Mouse (Mus musculus) cerebellum, adult 18-20 months (tissue): ENCODE measurements at regions not wholly inside any gene's neighbourhood (a gene's known extent, or its start where the extent isn't known, plus 50 kb on each side); places are given as distances from the start of the nearest gene placed in this dataset.

Source experiments
- DNase-seq, 2 experiments: peaks; one replicate each; pipeline ENCODE4 v3.0.0; 2021

DNA sequence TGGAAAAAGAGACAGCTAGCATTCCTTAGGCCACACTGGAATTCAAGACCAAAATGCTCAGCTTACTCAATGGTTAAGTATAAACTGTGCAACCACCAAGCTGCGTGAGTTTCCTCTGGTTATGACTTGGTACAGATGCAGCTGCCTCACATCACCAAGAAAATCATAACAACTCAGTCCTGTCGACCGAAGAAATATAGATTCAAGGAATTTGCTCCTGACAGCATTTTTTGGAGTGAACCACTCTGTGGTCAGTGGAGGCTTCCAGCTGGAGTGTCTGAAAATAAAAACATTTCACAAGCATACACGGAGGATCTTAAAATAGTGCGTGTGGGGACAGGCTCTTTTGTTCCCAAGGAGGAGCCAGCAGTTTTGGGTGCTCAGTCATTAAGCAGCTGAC, 253.8 kb downstream of the Bckdhb start:
- DNase-seq, result peak; percentile 7 to 31

DNA sequence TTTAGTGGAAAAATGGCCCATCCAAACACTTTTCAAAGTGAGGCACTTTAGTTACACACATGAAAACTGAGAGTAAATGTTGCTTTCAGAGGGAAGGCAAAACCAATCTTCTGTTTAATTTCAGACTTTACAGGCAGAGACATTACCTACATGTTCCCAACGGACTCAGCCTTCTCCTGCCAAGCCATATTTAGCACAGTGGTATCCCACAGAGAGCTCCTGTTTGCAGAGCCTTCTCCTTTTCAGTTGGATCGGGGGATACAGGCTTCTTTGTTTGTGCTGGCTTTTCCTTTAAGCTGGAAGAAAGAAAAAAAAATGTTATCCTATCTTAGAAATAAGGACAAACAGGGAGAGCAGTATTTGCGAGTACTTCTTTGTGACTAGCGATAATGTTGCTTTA, 254.3 kb downstream of the Bckdhb start:
- DNase-seq, result peak; percentile 50 to 67

DNA sequence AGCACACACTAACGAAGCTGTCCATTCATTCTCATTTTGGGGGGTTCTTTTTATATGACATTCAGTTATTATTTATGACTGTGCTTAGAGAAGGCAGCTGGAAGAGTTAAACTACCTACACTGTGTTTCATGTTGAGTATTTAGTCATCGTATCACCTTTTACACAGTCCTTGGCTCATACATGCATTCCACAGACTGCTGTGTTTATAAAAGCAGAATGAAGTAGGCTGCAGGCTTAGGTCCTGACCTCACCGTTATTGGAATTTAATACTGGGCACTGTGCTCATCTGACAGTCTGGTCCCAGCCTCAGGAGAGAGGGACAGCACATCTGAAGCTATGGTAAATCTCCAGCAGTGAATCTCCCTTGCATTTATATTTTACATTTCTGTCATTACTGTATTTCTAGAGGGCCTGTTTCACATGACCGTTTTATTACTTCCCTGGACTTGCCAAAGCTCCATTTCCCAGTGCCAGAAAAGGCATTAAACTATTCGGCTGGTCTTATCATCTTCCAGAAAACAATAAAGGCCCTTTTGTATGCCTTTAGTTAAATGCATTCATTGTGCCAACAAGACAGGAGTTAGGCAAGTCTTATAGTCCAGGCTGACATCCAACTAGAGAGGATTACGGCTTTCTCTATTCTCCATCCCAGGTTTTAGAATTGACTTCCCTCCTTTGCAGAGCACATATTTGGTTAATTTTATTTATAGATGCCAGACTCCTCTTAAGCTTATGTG, 258.9 kb downstream of the Bckdhb start:
- DNase-seq, result no peak

DNA sequence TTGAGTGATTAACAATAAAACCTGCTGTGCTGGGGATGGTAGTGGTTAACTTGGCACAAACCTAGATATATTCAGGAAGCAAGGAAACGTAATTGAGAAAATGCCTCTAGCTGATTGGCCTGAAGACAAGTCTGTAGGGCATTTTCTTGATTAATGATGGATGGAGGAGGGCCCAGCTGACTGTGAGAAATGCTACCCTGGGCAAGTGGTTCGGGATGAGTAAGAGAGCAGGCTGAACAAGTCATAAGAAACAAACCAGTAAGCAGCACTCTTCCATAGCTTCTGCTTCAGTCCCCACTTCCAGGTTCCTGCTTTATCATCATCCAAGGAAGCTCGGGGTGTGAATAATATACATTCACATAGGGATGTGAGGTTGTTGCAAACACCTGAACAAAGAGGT, 262.6 kb downstream of the Bckdhb start:
- DNase-seq, result no peak

GRCm38 (mm10) chr9:84193405-84193804, 268.5 kb downstream of the Bckdhb start:
- no peak for DNase-seq

DNA sequence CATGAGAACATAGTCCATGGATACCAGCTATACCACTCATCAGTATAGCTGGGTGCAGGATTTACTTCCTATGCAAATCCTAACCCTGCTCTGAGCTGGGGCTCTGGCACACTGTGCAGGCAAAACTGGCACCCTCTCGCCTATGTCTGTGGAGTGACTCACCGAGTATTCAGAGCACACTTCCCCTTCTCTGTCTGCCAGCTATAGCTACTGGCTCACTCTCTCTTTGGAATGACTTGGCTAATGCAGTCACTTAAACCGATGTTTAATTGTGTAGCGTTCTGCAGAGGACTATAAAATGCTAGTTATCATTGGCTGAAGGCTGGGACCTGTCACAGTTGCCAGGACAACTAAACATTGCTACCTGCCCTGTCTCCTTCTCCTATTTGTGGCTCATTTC, 269.8 kb downstream of the Bckdhb start:
- DNase-seq, result peak in 1 of 2 experiments; percentile 13

- DNase-seq, result no peak
Measured at GRCm38 (mm10) chr9:84195338-84195737, 270.4 kb downstream of the Bckdhb start.

- no peak for DNase-seq
Measured at GRCm38 (mm10) chr9:84200208-84200607, 275.3 kb downstream of the Bckdhb start.

DNA sequence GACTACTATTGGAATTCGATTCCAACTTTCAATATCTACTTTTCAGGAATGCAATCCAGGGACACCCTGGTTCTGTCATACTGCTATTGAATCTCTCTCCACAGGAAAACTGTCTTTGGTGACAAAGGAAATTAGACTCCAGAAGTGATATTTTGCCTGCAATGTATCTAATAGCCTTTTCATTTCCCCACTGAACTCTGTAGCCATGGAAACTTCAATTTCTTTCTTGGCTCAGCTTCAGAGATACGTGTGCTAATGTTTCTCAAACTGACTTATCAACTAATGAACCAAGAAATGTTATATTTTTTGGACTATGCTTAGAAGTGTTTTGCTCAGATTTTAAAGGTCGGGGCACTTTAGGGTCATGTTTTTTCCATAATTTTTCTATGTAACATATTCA, 279.1 kb downstream of the Bckdhb start:
- no peak for DNase-seq

DNA sequence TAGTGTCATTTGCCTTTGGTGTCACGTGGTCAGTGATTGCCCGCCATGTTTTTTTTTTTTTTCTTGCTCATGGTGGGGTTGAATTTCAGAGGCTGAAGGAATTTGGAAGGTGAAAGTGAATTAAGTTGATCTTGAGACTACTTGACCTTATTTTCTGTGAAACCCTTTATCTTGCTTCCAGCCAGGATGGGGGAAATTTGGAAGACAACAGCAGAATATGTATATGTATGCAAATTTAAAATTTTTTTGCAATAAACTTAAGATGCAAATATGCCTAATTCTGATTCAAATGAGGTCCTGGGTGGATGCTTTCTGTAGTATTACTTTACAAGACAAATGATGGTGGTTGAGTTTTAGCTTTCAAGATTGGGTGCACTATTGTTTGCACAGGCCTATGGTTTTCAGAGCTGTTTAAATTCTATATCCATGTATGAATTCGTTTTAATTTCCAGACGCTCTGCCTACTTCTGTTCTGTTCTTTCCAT, 315.6 kb downstream of the Bckdhb start:
- no peak for DNase-seq

GRCm38 (mm10) chr9:84249765-84250164, 324.8 kb downstream of the Bckdhb start:
- DNase-seq, result no peak

DNA sequence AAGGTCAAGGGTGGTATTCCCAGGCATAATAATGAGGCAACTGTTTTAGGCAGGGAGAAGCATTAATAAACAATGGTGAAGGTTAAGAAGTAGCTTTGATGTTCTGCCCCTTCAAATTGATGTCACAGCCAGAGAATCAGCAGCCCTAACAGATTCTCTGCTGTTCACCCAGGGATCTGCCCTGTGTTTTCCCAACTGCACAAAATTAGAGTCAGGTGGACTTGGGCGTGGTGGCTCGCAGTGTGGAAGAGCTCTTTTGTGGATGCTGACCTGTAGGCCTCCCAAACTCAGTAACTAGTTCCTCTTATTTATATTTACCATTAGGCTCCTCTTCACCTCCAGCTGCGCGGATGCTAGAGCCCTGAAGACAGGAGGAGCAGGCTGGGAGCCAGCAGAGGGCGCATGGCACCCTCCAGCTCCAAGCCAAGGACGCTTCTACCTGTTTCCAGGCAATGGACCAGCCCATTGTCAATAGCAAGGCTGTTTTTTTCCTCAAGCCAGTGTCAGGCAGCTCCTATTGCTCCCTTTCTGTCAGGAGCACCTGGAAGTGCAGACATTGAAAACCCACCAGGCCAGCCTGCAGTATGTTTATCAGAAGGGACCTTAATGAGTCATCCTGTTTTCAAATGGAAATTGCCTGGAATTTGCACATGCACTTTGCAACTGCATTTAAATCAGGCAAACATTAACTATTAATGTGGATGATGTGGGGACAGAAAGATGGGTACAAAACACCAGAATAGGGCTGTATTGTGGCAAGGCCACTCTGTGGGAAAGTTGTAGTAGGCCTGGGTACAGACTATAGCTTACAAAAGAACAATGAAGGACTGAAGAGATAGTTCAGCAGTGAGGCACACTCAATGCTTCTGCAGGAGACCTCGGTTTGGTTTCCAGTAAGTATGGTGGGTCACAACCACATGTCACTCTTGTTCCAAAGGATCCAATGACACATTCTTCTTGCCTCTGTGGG, 328.4 kb downstream of the Bckdhb start:
- peak; percentile 14 to 16 for DNase-seq

DNA sequence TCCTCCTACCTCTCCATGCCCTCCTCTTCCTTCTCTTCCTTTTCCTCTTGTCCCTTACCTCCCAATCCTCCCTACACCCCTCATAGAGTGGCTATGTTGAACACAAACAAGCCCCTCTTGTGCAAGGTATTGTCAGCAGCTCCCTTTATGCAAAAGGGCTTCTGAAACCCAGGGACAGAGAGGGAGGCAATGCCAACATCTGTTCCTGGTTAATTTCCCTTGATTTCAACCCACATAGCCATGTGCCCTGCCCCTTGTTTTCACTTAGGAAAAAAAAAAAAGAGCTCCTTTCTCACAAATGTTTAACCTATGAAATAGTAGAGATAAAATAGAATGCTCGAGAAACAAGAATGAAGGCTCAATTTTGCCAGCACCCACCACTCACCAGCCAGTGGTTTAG, 333.5 kb downstream of the Bckdhb start:
- no peak for DNase-seq

DNA sequence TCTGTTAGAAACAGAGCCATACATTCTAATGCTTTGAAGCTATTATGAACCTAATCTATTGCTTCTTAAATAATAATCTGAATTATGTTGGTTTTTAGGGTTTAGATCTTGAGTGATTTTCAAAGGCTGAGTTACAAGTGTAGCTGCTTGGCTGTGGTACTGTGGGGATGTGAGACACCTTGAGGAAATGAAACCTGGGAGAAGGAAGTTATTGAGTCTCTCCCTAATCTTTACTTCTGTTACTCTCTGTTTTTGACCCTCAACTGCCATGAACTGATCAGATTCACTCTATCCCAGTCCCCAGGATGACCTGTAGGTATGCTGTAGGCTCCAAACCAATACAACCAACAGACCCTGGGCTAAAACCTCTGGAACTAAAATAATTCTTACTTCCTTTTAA, 334.8 kb downstream of the Bckdhb start:
- DNase-seq, result no peak

- DNase-seq, result peak in 1 of 2 experiments; percentile 1
Measured at GRCm38 (mm10) chr9:84262151-84262550, 337.2 kb downstream of the Bckdhb start.

- no peak for DNase-seq
Measured at GRCm38 (mm10) chr9:84266974-84267373, 342.0 kb downstream of the Bckdhb start.

- no peak for DNase-seq
Measured at GRCm38 (mm10) chr9:84274608-84275007, 349.7 kb downstream of the Bckdhb start.

GRCm38 (mm10) chr9:84278295-84278694, 353.4 kb downstream of the Bckdhb start:
- no peak for DNase-seq

DNA sequence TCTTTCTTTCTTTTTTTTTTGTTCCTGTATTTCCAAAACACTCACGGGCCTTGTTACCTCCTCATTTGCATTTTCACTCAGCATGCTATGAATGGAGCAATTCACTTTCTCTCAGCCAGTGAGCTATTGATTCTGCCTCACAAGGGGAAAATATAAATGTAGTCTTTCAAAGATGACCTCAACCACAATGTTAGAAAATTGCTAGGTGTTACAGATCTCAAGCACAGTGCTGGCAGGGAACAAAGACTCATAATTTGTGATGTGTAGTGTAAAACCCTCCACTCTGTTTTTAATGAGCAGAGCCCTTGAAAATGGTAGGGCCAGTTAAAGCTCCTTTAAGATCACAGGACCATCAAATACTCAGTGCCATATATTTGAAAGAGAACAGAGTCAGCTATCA, 353.8 kb downstream of the Bckdhb start:
- no peak for DNase-seq

DNA sequence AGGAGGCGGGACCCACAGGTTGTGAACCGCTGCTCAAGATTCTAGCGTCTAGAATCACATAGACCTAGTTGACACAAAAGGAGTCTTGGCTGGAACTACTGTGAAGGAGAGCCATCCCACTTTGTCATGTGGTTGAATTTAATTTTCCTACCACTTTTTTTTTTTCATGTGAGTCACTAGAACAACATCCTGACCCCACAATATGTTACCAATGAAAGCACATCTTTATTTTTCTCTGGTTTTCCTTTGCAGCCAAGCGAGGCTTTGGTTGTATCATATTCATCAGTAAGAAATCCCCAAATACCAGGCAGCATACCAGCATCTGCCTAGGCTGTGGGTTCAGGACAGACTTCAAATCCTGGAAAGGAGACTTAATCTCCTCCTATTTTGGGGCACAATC, 356.0 kb downstream of the Bckdhb start:
- no peak for DNase-seq

GRCm38 (mm10) chr9:84281610-84282009, 356.7 kb downstream of the Bckdhb start:
- DNase-seq, result no peak

GRCm38 (mm10) chr9:84283296-84283695, 358.4 kb downstream of the Bckdhb start:
- DNase-seq, result no peak

DNA sequence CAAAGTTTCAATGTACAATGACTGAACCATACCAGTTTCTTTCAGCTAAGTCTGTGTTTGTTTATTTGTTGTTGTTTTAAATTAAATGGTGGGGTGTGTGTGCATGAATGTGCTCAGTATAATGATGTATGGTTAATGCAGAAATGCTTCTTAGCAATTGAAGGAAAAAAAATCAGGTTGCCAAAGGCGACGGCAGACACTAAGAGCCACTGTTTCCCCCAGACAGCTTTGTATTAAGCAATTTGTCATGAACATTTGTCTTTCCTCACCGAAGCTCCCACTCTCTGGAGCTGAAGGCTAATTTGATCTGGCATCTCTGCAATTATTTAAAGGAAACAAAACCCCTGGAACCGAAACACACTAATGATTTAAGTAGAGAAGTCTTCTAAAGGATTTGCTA, 360.7 kb downstream of the Bckdhb start:
- no peak for DNase-seq

GRCm38 (mm10) chr9:84295891-84296290, 370.9 kb downstream of the Bckdhb start:
- DNase-seq, result no peak
